Mouse (Mus musculus) olfactory bulb, adult 2 months (tissue): ENCODE measurements at regions not wholly inside any gene's neighbourhood (a gene's known extent, or its start where the extent isn't known, plus 50 kb on each side); places are given as distances from the start of the nearest gene placed in this dataset.

Experiments
- CTCF ChIP-seq: fragments of 200-500 bp; IDR thresholded peaks from 2 replicates; pipeline ENCODE4 v1.5.1; 2012; ENCODE audit warnings: low read depth, mild to moderate bottlenecking, low read length, moderate library complexity; ENCODE audit not compliant: insufficient read depth
- POLR2A ChIP-seq: fragments of 200-500 bp; IDR thresholded peaks from 2 replicates; pipeline ENCODE4 v1.6.1; 2012; ENCODE audit warnings: mild to moderate bottlenecking, low read depth, low read length, moderate library complexity; ENCODE audit not compliant: insufficient read depth

DNA sequence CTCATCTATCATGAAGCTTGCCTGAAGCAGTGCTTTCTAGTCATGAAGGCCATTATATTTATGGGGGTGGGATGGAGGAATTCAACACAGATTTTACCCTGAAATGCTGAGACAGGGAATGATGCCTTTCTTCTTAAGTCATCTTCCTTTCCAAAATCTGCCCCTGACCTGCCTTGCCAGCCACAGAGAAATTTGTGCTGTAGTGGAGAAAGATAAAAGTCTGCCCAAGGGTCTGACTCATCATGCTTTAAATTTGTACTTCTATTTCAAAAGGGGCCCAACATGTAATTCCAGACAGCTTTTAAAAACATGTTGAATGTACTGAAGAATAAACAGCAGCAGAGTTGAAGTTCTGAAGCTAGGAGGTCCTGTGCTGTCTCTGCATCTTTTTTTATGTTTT, 554.1 kb upstream of the Marcks start:
- TF ChIP-seq POLR2A (no peak), CTCF (no peak)
